Mouse (Mus musculus) stomach, postnatal 0 days (tissue): ENCODE results near the gene Rapgef6. TPM values are rescaled to one million over a fixed set of nuclear protein-coding genes. Genes with fewer than 3 reads are reported as not detected.

Experiments used
- ATAC-seq: fragments of 200-750 bp; cut with Nextera tagmentation; 2 replicates; pipeline ENCODE4 v1.8.0; 2017; ENCODE audit not compliant: low FRiP score, low TSS enrichment
- DNase-seq: peaks from one replicate; pipeline ENCODE4 v3.0.0-alpha.2; 2016; ENCODE audit warnings: low spot score
- H3K27ac ChIP-seq: fragments of 300-500 bp; sonication (generic); replicated peaks from 2 replicates; pipeline ENCODE4 v1.5.1; 2014; ENCODE audit warnings: mild to moderate bottlenecking, control low read depth
- H3K27me3 ChIP-seq: fragments of 300-500 bp; sonication (generic); 2 replicates; pipeline ENCODE4 v1.6.1; 2014; ENCODE audit warnings: low read length; ENCODE audit not compliant: control insufficient read depth, insufficient read depth
- H3K36me3 ChIP-seq: fragments of 300-500 bp; sonication (generic); 2 replicates; pipeline ENCODE4 v1.6.1; 2014; ENCODE audit warnings: low read length, mixed read lengths; ENCODE audit not compliant: control insufficient read depth, insufficient read depth
- H3K4me1 ChIP-seq: fragments of 300-500 bp; sonication (generic); replicated peaks from 2 replicates; pipeline ENCODE4 v1.6.1; 2014; ENCODE audit warnings: antibody characterized with exemption; ENCODE audit not compliant: control insufficient read depth, insufficient read depth
- H3K4me2 ChIP-seq: fragments of 300-500 bp; sonication (generic); replicated peaks from 2 replicates; pipeline ENCODE4 v1.6.1; 2014; ENCODE audit warnings: low read depth, mild to moderate bottlenecking, control low read depth, moderate library complexity
- H3K4me3 ChIP-seq: fragments of 300-500 bp; sonication (generic); 2 replicates; pipeline ENCODE4 v1.5.1; 2014; ENCODE audit warnings: low read depth, low read length, control low read depth
- H3K9ac ChIP-seq: fragments of 300-500 bp; sonication (generic); 2 replicates; pipeline ENCODE4 v1.6.1; 2014; ENCODE audit warnings: mild to moderate bottlenecking, low read length, control low read depth, mixed read lengths
- H3K9me3 ChIP-seq: fragments of 300-500 bp; sonication (generic); 2 replicates; pipeline ENCODE4 v1.6.1; 2016; ENCODE audit warnings: low read length; ENCODE audit not compliant: control insufficient read depth
- CTCF ChIP-seq: IDR thresholded peaks from 2 replicates; pipeline ENCODE4 v1.5.1; 2016; ENCODE audit warnings: antibody characterized with exemption, low read depth, mild to moderate bottlenecking, moderate library complexity
- EP300 ChIP-seq: optimal IDR thresholded peaks from 2 replicates; pipeline ENCODE3; 2016; ENCODE audit warnings: antibody characterized with exemption
- WGBS: fragments of 180-500 bp; shearing (Covaris S2); extraction: QIAGEN DNeasy Blood & Tissue Kit; methylation state at CpG from one replicate; pipeline ENCODE4 v1.1.7; 2014; 5-methylcytosine and 5-hydroxymethylcytosine counted together
- polyA plus RNA-seq: library from polyadenylated mRNA; unstranded; fragments of >200 nt; fragmentation: Nextera tagmentation; extraction: Ambion mirVana; gene quantifications from 2 replicates; pipeline ENCODE4 v1.2.1, GENCODE M21; 2015

Gene Rapgef6
- polyA plus RNA-seq, 1 experiment from 2014 or later: 17.0 TPM

GRCm38 (mm10) chr11:54540328-54540727, 17.7 kb downstream of the Rapgef6 start:
- Histone ChIP-seq H3K4me1 (no peaks in the 10 kb centered on the region), H3K9ac (no peak overlapping the region), H3K4me3 (no peak overlapping the region), H3K4me2 (no peak overlapping the region), H3K27me3 (no peaks in the 10 kb centered on the region), H3K36me3 (no peaks in the 10 kb centered on the region), H3K9me3 (no peaks in the 10 kb centered on the region), H3K27ac (no peak overlapping the region)
- TF ChIP-seq EP300 (no peak), CTCF (no peak)
- no peak for ATAC-seq
- no peak for DNase-seq

GRCm38 (mm10) chr11:54542414-54542813, 19.8 kb downstream of the Rapgef6 start:
- Histone ChIP-seq H3K4me2 (no peak overlapping the region), H3K36me3 (no peaks in the 10 kb centered on the region), H3K27me3 (no peaks in the 10 kb centered on the region), H3K4me3 (no peak overlapping the region), H3K9ac (no peak overlapping the region), H3K4me1 (no peaks in the 10 kb centered on the region), H3K27ac (no peak overlapping the region), H3K9me3 (no peaks in the 10 kb centered on the region)
- no peak for ATAC-seq
- no peak for DNase-seq
- no peak for TF ChIP-seq EP300
- TF ChIP-seq CTCF: no peak

GRCm38 (mm10) chr11:54554970-54555369, 32.3 kb downstream of the Rapgef6 start:
- ATAC-seq (no peak), DNase-seq (no peak)
- Histone ChIP-seq H3K27me3 (no peaks in the 10 kb centered on the region), H3K9me3 (no peaks in the 10 kb centered on the region), H3K27ac (no peak overlapping the region), H3K36me3 (no peaks in the 10 kb centered on the region), H3K4me3 (no peak overlapping the region), H3K4me1 (no peaks in the 10 kb centered on the region), H3K4me2 (no peak overlapping the region), H3K9ac (no peak overlapping the region)
- TF ChIP-seq EP300: no peak
- no peak for TF ChIP-seq CTCF
- 77% methylated on average over 2 of the region's 2 CpGs for WGBS

DNA sequence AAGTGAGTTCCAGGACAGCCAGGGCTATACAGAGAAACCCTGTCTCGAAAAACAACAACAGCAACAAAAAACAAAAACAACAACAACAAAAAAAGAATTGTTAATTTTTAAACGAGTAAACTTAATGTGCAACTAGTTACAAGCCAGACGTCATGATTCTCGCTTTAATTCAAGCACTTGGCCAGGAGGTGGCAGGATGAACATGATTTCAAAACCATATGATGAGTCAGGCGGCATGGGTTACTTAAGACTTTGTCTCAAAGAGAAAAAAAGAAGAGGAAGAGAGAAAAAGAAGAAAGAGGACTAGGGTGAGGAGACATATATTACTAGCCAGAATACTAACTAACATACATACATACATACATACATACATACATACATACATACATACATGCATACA, 40.1 kb downstream of the Rapgef6 start:
- no peaks in the 10 kb centered on the region for H3K36me3 ChIP-seq
- H3K4me1 ChIP-seq: no peaks in the 10 kb centered on the region
- no peak overlapping the region for H3K4me3 ChIP-seq
- ATAC-seq: no peak
- no peak overlapping the region for H3K4me2 ChIP-seq
- no peaks in the 10 kb centered on the region for H3K9me3 ChIP-seq
- WGBS: 83% methylated on average over 5 of the region's 5 CpGs
- no peak overlapping the region for H3K9ac ChIP-seq
- DNase-seq: peak; percentile 21
- H3K27me3 ChIP-seq: no peaks in the 10 kb centered on the region
- H3K27ac ChIP-seq: no peak overlapping the region
- TF ChIP-seq CTCF (peak; percentile 65), EP300 (no peak)

GRCm38 (mm10) chr11:54567959-54568358, 45.3 kb downstream of the Rapgef6 start:
- H3K36me3 ChIP-seq: no peaks in the 10 kb centered on the region
- 44% methylated on average over 1 of the region's 1 CpGs for WGBS
- no peak for TF ChIP-seq CTCF
- no peak for TF ChIP-seq EP300

DNA sequence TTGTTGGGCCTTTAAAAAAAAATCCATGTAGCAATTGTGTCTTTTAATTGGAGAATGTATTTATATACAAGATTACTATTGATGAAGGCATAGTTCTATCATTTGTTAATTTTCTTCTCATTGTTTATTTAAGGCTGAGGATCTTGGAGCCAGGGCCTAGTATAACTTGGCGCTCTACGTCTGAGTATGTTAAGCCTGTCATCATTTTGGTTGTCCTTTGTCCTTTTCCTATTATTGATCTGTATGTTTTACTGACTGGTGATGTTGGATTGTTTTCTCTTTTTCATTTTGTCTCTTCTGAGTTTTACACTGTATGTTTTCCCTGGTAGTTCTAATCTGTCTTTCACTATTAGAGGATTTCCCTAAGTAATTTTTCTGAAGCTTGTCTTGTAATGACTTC, 52.1 kb downstream of the Rapgef6 start:
- no peaks in the 10 kb centered on the region for H3K9me3 ChIP-seq
- TF ChIP-seq CTCF (no peak), EP300 (no peak)
- no peak overlapping the region for H3K9ac ChIP-seq
- no peaks in the 10 kb centered on the region for H3K27me3 ChIP-seq
- no peak for ATAC-seq
- DNase-seq: no peak
- no peaks in the 10 kb centered on the region for H3K4me1 ChIP-seq
- 83% methylated on average over 2 of the region's 2 CpGs for whole genome bisulfite sequencing
- no peak overlapping the region for H3K4me2 ChIP-seq
- no peak overlapping the region for H3K27ac ChIP-seq
- H3K36me3 ChIP-seq: no peaks in the 10 kb centered on the region
- H3K4me3 ChIP-seq: no peak overlapping the region

More at GRCm38 (mm10) chr11:54567959-54568358, 45.3 kb downstream of the Rapgef6 start:
- ATAC-seq (no peak), DNase-seq (no peak)
- Histone ChIP-seq H3K4me1 (no peaks in the 10 kb centered on the region), H3K27me3 (no peaks in the 10 kb centered on the region), H3K9ac (no peak overlapping the region), H3K4me2 (no peak overlapping the region), H3K4me3 (no peak overlapping the region), H3K9me3 (no peaks in the 10 kb centered on the region), H3K27ac (no peak overlapping the region)
